Mouse (Mus musculus) liver, adult (tissue): ENCODE measurements at regions not wholly inside any gene's neighbourhood (a gene's known extent, or its start where the extent isn't known, plus 50 kb on each side); places are given as distances from the start of the nearest gene placed in this dataset.

Experiments
- GATA4 ChIP-seq: IDR thresholded peaks from 2 replicates; pipeline ENCODE4 v1.6.1; 2014; ENCODE audit warnings: mild to moderate bottlenecking, low read length; ENCODE audit not compliant: insufficient replicate concordance

DNA sequence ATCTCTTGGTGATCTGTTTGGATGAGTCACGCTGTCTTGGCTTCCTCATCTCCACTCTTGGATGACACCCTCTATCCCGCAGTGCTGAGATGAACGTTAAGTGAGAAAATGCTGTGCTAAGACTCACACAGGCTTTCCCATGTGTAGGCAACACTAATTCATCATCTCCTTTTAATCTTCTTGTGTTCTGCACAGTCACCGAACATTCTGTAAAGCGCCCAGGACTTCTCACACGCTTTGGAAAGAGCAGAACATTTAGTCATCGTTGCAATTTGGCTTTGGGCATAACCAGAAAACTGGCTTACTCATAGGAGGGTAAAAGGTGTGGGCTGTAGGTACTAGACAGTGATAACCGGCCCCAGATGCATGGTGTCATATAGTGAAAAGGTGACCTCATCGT is 94.9 kb downstream of the Plppr4 start:
- no peak for TF ChIP-seq GATA4

DNA sequence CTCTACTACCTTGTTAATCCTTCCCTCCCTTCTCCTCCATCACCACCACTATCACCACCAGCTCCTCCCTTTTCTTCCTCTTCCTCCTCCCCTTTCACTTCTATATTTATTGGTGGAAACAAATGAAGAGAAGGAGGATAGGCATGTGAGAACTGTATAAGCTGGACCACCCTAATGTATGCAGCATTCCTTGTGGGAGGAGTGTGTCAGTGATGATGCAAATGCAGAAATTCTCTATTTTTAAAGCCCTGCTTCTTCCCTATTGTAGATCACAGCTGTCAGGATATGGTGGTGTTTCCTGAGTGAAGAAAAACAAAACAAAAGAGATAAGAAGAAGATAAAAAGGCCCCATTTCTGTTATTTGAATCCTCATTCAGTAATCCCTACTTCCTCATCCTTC is 112.8 kb downstream of the Plppr4 start:
- TF ChIP-seq GATA4: no peak

DNA sequence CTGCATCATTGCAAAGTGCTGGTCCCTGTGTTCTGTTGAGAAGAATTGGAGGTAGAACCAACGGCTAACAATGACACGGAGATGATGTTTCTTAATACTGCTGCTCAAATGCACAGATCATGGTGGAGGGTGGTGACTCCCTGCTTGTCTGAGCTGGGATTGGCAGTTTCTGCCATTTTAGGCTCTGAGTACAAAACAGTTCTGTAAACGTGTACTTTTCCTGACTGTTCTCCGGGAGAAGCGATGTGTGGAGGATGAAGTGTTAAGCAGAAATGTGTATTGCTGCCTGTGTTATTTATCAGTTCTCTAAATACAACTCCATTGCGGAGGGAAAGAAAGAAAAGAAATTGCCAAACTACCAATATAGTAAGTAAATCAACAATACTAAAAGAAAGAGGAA is 118.9 kb downstream of the Plppr4 start:
- TF ChIP-seq GATA4: no peak

DNA sequence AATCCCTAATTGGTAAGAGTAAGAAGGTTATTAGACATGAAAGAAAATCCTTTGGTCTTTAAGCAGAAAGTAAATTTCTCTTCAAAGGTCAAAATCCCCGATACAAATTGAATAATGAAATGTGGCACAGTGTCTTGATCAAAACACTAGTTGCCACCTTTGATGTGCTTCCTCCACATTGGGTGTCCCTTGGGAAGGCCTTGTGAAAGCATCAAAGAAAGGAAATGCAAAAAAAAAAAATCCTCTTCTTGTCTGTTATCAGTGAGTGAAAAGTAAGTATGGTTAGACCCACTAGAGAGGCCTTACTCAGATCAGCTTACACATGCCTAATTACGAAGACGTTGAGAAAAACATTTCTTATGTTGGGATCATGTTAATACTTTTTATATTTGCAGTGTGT is 134.1 kb downstream of the Plppr4 start:
- TF ChIP-seq GATA4: no peak

DNA sequence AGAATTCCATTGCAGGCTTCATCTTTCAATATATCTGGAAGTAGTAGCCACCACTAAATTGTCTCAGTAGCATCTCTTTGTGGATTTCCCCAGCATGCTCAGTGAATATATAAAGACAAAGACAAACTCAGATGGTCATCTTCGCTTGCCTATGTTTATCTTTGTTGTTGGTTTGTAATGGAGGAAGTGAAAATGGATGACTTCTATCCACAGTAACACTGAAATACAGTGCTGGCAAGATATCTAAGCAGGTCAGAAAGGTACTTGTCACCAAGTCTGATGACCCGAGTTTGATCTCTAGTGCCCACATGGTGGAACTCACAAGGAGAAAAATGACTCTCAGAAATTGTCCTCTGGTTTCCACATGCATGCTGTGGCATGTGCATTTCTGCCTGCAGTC is 135.6 kb downstream of the Plppr4 start:
- no peak for TF ChIP-seq GATA4

DNA sequence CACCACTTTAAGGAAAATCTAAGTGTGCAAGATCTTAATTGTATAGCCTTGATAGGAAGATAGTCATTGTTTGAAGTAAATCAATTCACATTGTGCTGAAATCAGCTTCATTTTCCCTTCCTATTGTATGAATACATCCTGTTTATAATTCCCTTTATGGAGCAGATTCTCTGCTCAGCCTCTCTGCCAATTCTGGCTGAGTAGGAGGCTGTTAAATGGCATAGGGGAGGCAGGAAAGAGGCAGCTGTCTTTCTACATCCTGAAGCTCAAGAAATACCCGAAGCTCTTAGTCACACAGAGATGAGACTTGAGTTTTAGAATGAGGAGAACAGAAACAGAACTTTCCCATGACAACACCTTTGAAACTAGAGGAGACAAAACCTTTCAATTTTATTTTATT is 142.7 kb downstream of the Plppr4 start:
- TF ChIP-seq GATA4: no peak

DNA sequence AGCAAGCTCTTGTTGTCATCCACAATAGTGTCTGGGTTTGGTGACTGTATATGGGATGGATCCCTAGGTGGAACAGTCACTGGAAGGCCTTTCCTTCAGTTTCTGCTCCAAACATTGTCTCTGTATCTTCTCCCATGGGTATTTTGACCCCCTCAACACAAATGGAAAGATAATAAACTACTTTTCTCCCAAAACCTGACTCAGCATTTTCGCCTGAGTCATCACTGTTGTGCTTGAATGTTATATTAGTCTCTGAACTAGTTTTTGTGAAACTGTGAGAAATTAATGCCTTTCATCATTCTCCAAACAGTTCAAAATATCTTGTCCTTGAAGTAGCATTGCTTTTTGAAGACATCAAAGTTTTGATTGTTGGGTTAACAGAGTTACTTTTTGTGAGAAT is 168.8 kb downstream of the Plppr4 start:
- no peak for TF ChIP-seq GATA4

DNA sequence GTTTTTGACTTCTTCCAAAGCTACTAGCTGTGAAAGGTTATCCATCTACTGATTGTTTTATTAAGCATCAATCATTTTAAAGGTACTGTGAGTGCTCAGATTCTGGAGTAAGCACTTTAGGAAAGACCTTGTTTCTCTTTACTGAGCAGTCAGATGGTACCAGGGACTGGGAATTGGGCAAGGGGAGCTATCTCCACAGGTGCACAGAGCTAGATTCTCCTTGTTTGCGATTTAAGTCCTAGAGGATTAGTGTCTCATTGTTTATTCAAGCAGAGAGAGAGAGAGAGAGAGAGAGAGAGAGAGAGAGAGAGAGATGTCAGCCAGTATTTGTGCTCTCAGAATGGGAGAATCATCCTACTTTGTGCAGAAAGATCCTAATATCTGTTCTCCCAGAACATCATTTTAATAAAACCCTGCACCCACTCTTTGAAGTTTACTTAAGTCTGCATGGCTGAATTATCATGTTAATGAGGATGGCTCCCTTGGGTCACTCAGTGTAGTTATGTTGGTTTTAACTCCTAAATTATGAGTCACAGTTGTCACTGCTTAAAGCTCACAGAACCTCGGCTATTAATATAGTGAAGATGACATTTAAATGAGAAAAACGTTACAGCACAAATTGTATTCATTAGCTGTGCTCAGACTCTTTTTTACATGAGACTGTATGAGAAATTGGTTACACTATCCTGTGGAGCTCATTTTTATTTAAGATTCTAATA is 171.7 kb downstream of the Plppr4 start:
- no peak for TF ChIP-seq GATA4

DNA sequence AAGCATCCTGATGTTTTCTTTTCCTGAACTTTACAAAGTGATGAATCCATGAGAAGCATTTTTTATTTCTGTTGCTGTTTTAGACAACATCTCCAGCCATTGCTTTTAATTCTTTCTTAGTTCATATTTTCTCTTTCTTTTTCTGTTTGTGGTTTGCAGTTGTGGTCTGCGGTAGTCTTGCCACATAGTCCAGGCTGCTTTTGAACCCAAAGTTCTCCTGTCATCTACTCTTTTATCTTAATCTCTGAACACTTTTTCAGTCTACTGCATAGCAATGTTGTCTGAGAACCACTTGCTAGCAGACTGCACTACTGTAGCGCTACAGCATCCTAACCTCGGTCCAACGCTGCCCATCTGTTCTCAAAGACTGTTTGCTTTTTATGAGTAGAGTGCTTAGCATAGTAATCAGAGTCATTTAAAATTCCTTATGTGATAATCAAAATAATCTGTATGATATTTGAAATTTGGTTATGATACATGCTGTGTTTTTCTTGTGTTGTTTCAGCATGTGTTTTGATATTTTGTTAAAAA is 177.0 kb downstream of the Plppr4 start:
- TF ChIP-seq GATA4: no peak

DNA sequence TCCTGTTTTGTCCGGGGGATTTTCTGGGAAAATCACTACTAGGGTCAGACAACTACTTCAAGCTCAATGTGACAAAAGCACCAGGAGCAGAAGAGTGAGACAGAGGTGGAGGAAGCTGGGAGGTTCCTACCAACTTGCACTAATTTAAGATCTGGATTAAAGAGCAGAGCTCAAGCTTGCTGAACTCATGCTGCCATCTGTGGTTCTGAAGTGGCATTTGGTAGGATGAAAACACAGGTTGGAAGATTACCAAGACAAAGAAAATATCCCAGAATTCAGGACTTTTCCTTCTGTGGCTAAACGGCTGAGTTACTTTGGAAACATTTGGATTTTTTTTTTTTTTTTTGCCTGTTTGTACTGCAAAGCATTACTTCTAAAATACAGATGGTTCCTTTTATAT is 190.9 kb downstream of the Plppr4 start:
- TF ChIP-seq GATA4: no peak

DNA sequence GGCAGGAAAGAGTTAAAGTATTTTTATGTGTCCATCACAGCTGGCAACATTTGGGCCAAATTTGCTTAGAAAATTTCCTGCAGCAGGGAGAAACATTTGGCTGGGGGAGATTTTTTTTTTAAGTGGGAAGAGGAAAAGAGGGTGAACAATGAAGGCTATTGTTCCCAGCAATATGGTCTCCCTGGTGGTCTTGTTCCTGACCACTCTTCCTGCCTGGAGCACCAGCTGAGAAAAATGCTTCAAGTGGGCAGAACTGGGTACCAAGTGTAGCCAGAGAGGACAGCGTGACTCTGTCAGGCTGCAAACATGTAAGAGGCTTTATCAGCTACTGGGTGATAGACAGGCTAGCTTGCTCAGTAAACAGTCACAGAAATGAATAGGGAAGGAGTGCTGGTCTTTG is 194.3 kb upstream of the Palmd start:
- TF ChIP-seq GATA4: no peak

DNA sequence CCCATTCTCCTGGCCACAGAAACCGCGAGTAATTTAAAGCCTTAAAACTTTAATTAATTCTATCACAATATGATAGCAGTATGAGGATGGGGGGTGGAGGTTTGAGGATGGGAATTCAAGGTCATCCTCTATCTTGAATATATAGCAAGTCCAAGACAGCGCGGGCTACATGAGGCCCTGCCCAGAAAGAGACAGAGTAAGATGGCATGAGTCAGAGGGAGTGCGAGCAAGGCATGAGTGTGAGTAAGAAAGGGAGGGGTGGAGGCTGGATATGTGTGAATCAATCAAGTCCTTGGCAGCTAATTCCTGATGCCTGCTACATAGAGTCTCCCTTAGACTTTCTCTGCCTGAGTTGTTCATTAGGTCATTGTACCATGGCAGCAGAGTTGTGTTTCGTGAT is 186.5 kb upstream of the Palmd start:
- no peak for TF ChIP-seq GATA4

DNA sequence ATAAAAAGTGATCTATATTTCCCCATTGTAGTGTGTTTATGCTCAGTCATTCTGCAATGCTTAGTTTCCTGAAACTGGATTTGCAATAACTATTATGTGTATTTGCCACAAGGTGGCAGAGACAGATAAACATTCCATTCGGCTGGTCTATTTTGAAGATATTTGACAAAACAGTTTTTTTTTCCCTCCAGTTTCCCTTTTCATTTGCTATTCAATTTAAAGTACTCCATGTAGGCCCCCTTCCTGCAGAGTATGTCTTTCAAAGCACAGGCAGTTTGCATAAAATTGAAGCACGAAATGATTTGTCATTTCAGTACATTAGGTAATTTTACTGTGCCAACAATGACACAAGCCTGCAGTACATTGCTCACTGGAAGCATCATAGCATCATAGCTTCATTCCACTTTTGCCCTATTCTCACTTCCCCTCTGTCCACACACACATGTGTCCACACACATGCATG is 184.3 kb upstream of the Palmd start:
- no peak for TF ChIP-seq GATA4

DNA sequence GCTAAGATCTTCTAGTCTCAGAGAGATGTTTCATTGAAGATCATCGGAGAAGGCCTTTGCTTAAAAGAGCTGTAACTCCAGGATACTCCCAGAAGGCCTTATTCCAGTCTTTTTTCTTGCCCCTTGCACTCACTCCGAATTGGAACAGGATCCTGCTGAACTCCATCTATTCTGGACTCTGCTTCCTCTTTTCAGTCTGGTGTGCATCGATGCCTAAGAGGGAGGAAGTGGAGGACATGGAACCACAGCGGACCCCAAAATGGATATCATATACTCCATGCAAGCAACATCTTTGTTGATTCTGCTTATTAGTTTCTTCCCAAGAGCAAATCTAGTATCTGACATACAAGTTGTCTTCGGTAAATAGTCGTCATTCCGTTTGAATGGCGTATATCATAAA is 183.6 kb upstream of the Palmd start:
- no peak for TF ChIP-seq GATA4

DNA sequence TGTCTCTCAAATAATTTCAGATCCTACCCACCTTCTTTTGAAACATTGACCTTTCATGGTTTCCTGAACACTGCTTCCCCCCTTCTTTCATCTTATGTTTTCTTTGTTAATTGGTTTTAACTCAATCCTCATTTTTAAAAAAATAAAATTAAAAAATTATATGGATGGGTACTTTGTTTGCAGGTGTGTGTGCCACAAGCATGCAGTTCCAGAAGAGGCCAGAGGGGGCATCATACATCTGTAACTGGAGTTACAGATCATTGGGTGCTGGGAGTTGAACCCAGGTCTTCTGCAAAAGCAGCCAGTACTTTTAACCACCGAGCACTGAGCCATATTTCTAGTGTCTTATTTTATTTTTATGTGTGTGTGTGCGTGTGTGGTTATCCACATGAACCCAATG is 178.6 kb upstream of the Palmd start:
- TF ChIP-seq GATA4: no peak

DNA sequence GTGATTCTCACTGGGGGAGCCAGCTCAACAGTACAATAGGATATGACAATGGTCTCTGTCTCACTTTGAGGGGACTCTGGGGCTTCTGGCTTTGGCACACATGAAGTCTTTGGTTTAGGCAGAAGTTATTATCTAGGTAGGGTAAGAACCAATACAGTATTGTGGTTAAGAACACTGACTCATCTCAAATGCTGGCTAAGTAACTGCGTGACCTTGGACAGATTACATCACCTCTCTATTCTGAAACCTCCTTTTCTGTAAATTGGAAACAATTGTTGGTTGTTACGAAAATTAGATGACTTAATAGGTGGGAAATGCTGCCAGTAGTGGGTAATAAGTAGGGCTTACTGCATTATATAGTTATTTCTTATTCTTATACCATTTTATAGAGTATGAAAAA is 171.0 kb upstream of the Palmd start:
- no peak for TF ChIP-seq GATA4

DNA sequence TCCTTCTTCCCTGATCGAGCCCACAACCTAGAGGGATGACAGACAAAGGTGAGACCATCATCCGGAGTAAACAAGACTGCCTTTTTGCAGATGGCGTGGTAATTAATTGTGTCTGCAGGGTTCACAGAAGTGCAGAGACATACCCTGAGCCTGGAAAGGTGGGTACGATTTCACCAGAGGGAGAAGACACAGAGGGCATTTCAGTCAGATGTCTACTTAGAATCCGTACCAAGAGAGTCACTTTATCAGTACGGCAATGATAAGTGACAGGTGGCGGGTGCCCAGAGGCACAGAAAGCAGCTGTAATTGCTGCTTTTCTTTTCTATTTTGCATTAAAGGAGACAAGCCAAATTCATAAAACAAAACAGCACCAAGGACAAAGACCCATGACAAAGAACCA is 169.9 kb upstream of the Palmd start:
- TF ChIP-seq GATA4: no peak
